Mouse (Mus musculus): ENCODE results near the gene Uqcc2. TPM values are rescaled to one million over a fixed set of nuclear protein-coding genes. Genes with fewer than 3 reads are reported as not detected.

Gene Uqcc2
- polyA plus RNA-seq, 3 experiments from 2014 or later: 123 to 139 (median 128) TPM

GRCm38 (mm10) chr17:27154256-27154655, 20.5 kb upstream of the Uqcc2 start:
- ATAC-seq: no peak

DNA sequence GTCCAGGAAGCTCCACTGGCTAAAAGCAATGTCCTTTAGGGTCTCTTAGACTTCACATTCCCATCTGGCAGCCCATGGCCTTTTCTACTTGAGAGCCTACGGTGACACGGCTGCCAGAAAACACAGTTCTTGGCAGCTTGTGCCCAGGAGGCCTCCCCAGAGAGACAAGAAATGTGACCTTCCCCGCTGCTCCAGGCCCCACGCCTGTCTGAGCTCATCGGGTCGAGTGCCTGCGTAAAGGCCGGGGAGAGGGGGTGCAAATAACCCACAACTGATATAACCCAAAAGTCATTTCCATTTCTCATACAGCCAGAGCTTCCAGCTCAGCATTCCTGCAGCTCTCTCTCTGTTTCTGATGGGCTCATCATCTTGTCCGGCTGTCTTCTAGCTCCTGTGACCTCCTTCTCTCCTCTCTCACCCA, 20.1 kb upstream of the Uqcc2 start:
- ATAC-seq: no peak

DNA sequence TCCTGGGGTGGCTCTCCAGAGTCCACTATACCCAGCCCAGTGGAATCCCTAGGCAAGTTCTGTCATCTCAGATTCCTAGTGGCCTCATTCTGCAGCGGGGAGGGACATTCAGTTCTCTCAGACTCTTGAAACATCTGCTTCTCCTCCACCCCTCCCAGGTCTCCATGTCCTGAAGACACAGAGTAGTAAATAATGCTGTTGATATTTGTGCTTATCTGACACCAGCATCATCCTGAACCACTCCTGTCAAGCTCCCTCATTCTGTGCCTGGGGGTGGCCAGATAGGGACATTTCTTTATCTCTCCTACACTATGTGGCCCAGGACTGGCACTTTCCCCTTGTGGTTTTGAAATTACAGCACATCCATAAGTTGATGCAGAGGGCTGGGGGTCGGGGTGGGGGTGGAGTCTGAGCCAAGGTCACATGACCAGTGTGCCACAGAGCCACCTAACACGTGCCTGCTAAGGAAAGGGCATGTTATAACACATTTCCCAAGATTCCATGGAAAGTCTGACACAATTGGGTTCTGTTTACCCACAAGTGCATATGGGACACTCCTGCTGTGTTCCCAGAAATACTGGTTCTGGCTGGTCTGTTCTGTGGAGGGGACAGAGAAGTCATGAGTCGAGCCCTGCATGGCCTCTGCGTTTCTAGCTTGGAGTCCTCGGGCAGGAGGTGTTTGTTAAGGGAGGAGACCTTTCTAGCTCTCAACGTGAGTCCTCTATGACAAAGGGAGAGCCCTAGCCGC, 19.4 kb upstream of the Uqcc2 start:
- ATAC-seq: no peak

- no peak for ATAC-seq
Measured at GRCm38 (mm10) chr17:27151411-27151810, 17.7 kb upstream of the Uqcc2 start.

DNA sequence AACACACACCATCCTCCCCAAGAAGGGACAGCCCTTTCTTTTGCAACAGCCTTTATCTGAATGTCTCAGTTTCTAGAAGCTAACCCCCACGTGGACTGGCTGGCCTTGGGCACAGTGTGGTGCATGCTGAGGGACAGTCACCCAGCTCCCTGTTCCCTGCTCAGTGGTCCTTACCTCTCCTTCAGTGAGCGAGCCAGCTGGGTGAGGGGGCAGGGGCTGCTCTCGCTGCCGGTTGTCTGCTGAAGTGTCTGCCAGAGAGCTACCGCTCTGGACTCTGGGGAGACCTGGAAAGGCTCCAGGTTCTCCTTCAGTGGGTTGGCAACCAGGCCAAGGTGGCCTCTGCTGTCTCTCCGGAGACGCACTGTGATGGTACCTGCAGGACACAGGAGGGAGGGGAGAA, 17.2 kb upstream of the Uqcc2 start:
- no peak for ATAC-seq

GRCm38 (mm10) chr17:27146323-27146923, 12.7 kb upstream of the Uqcc2 start:
- ATAC-seq: no peak

GRCm38 (mm10) chr17:27144152-27144551, 10.4 kb upstream of the Uqcc2 start:
- no peak for ATAC-seq

GRCm38 (mm10) chr17:27141971-27142450, 8.3 kb upstream of the Uqcc2 start:
- ATAC-seq: no peak

DNA sequence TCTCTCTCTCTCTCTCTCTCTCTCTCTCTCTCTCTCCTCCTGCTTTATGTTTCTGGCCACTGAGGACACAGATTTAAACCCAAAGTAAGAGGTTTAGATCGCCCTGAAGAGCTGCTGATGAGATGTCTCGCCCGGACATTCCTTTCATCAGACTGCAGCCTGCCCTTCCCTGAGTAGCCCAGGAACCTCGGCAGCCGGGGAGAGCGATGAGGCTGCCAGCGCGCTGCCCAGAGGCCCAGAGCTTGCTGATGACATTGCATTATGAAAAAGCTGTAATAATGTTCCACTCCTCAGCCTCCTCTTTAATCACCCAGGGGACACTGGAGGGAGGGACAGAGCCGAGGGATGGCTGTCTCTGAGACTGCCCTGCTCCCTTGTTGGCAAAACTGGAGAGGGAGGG, 6.5 kb upstream of the Uqcc2 start:
- no peak for ATAC-seq

GRCm38 (mm10) chr17:27139304-27139703, 5.6 kb upstream of the Uqcc2 start:
- ATAC-seq: no peak

GRCm38 (mm10) chr17:27138396-27138795, 4.7 kb upstream of the Uqcc2 start:
- no peak for ATAC-seq

GRCm38 (mm10) chr17:27134715-27135114, 999 bp upstream of the Uqcc2 start:
- ATAC-seq: no peak

GRCm38 (mm10) chr17:27134187-27134586, 471 bp upstream of the Uqcc2 start:
- ATAC-seq: no peak

DNA sequence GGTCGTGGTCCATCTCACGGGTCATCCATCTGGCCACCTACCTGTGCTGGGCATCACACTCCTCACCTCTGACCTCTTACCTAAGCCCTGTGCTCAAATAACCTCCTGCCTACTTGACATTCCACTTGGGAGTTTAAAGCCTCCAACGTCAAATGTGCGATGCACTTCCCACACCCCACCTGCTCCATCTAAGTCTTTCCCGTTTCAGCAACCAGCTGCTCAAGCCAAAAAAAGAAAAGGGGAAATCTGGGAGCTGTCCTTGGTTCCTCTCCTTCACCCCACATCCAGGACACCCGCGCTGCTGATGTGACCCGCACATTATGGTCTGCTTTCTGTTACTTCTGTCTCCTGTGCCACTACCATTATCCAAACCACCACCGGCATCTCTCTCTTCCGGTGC, 1.5 kb downstream of the Uqcc2 start:
- no peak for ATAC-seq

DNA sequence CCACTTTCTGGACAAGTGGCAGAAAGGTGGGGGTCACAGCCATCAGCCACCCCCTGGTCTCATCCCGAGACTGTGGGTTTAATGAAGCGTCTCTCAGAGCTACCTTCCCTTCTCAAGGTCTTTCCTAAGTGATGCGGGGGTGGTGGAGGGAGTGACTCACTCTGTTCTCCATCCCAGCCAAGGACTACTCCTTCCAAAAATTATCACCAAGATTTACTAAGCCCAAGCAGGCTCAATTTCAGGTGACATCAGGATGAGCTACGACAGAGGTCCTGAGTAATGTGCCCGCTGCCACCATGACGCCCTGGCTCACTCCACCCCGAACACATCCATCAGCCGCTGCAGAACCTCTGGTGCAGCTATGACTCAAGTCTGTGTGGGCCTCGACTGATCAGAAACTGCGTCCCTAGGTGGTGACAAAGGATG, 2.5 kb downstream of the Uqcc2 start:
- no peak for ATAC-seq

GRCm38 (mm10) chr17:27130246-27130645, 3.5 kb downstream of the Uqcc2 start:
- ATAC-seq: no peak

DNA sequence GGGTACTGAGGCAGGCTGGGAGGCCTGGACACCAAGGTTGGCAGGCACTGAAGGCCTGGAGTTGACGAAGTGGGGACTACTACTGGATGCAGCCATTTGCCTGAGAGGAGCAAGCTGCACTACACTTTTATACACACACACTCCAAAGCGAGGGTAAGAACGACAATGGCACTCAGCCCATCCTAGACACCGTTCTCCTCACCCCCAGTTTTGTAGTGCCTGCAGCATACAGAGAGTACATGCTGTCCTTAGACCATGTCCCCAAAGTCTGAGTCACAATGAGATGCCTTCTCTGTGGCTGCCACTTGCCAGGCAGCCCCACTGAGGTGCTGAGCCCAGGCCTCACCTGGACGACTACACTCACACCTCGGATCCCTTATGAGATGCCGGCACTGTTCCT, 3.9 kb downstream of the Uqcc2 start:
- no peak for ATAC-seq

- no peak for ATAC-seq
Measured at GRCm38 (mm10) chr17:27129291-27129690, 4.4 kb downstream of the Uqcc2 start.

- ATAC-seq: no peak
Measured at GRCm38 (mm10) chr17:27128189-27128588, 5.5 kb downstream of the Uqcc2 start.

DNA sequence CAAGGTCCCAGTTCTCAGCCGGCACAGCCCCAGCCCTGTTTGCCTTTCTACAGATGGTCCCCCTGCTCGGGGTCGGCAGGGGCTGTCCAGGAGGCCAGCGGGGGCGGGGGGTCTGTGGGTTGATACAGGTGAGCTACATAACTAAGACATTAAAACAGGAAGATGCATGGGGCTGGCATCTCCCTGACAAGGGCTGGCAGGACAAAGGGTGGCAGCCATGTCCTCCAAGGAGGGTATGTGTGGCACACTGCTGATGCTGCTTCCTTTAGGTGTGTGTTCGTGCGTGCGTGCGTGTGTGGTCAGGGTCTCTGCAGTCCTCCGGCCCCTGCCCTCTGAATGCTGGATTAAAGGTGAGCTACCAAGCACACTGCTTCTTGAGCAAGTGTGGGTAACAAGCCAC, 6.7 kb downstream of the Uqcc2 start:
- no peak for ATAC-seq

GRCm38 (mm10) chr17:27125669-27126202, 8.0 kb downstream of the Uqcc2 start:
- no peak for ATAC-seq

DNA sequence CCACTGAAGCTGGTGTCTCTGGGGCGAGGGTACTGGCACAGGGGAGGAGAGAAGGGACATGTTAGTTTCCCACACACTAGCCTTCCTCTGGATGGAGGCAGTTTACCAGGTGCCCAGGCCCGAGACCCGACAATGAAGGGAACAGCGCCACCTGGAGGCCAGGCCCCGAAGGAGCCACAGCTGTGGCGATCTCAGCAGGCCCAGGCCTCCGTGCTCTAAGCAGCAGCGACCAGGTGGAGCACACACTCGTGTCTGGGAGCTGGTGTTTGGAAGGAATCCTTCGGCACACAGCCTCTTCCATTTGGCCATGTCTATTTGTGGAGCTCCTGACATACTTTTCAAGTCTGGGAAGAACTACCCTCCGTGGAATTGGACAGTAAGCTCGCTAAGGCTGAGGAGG, 8.5 kb downstream of the Uqcc2 start:
- peak; percentile 58 for ATAC-seq

DNA sequence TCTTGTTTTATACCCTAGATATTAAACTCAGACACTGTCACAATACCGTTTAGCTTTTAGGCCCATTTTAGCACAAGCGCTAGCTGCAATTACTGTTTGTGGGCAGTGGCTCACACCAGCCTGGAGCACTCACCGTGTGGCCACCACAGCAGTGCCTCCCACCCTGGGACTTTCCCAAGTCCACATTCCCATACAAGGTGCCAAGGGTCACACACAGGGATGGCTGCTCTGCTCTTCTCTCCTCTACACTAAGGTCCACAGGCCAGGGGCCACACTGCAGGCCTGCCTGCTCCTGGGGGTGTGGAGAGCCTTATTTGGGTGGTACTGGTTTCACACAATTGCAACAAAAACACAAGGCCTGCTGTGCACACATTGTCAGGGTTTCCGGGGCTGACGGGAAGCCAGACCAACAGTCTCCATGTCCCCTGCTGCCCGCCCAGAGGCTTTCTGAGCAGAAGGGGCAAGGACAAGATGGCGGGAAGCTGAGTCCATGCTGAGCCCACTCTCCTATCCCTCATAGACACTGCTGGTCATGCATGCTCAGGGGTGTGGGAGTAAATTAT, 9.8 kb downstream of the Uqcc2 start:
- no peak for ATAC-seq

DNA sequence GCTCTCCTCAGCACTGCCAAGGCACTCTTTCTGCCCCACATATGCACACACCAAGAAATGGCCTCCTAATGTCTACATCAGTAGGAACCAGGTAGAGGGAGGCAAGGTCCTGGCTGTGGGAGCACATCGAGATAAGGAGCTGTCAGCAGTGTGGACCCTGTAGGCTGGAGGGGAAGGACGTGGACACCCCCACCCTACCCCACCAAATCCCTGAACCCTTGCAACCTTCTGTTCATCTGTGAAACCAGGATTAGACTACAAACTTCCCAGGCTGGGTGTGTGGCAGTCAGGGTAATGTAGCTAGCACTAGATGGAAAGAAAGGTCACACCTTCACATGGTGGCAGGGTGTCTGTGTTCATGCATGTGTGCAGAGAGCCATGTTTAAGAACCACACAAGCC, 10.6 kb downstream of the Uqcc2 start:
- ATAC-seq: no peak

Measured in inflammation-experienced regulatory T-cells, adult 6 months (primary cell).